Mouse (Mus musculus): ENCODE measurements around the gene Edem3. TPM values are rescaled to one million over a fixed set of nuclear protein-coding genes. Genes with fewer than 3 reads are reported as not detected.

The Edem3 gene
- polyA plus RNA-seq, 1 experiment = 5.7 TPM

DNA sequence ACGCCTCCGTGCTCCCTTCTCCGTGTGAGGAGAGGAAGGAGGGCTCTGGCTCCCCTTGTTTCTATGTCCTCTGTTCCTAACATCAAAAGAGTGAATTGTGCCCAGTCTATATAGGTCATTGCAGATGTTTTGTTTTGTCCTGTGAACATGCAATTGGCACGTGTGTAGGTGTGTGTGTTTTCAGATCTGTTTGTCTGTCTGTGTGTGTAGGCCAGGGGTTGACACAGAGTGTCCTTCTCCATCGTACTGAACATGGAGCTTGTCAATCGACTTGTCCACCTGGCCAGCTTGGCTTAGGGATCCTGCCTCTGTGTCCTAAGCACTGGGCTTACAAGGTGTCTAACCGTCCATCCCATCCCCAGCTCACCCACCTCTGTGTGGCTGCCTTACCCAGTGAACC lies 44.1 kb upstream of the Edem3 start:
- TF ChIP-seq POLR2A (IDR thresholded peaks at IDR 0.05; ENCODE audit: control insufficient read depth, extremely low read depth, insufficient read depth, low read length, poor library complexity) (no peak), CTCF (IDR thresholded peaks at IDR 0.05; ENCODE audit: borderline replicate concordance, control insufficient read depth, extremely low read depth, insufficient read depth, low read length, poor library complexity) (no peak)
- no peak overlapping the region for H3K27ac ChIP-seq (ENCODE audit: control insufficient read depth, insufficient read depth, low read length)
- no peak for DNase-seq
- no peak overlapping the region for H3K4me3 ChIP-seq (ENCODE audit: control insufficient read depth, insufficient read depth, low read length)
- no peaks in the 10 kb centered on the region for H3K36me3 ChIP-seq (ENCODE audit: control insufficient read depth, insufficient read depth, low read length)
- H3K4me1 ChIP-seq (replicated peaks; ENCODE audit: control insufficient read depth, insufficient read depth, low read length) = no peaks in the 10 kb centered on the region
- 94% methylated on average over 7 of the region's 7 CpGs for WGBS
- H3K27me3 ChIP-seq (ENCODE audit: control insufficient read depth, insufficient read depth, low read length) = no peaks in the 10 kb centered on the region

DNA sequence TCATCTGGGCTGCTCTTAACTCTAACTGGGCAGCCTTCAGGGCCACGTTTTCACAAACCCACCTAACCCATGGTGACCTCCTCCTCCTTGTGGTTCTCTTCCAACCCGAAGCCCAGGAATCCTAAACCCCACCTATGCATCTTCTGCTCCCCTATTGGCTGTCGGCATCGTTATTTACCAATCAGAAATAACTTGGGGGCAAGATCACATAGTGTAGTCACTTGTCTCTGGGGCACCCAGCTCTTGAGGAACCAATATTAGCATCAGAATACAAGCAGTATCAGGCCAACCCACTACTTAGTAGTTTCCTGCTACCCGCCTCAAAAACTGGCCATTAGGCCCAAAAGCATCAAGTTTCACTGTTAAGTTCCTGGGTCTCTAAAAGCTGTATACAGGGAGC lies 42.5 kb upstream of the Edem3 start:
- no peak overlapping the region for H3K27ac ChIP-seq (ENCODE audit: control insufficient read depth, insufficient read depth, low read length)
- H3K36me3 ChIP-seq (ENCODE audit: control insufficient read depth, insufficient read depth, low read length) = no peaks in the 10 kb centered on the region
- no peak for DNase-seq
- H3K27me3 ChIP-seq (ENCODE audit: control insufficient read depth, insufficient read depth, low read length) = no peaks in the 10 kb centered on the region
- 93% methylated on average over 5 of the region's 5 CpGs for WGBS
- H3K4me1 ChIP-seq (replicated peaks; ENCODE audit: control insufficient read depth, insufficient read depth, low read length) = no peaks in the 10 kb centered on the region
- TF ChIP-seq POLR2A (IDR thresholded peaks at IDR 0.05; ENCODE audit: control insufficient read depth, extremely low read depth, insufficient read depth, low read length, poor library complexity) (no peak), CTCF (IDR thresholded peaks at IDR 0.05; ENCODE audit: borderline replicate concordance, control insufficient read depth, extremely low read depth, insufficient read depth, low read length, poor library complexity) (no peak)
- H3K4me3 ChIP-seq (ENCODE audit: control insufficient read depth, insufficient read depth, low read length) = no peak overlapping the region

DNA sequence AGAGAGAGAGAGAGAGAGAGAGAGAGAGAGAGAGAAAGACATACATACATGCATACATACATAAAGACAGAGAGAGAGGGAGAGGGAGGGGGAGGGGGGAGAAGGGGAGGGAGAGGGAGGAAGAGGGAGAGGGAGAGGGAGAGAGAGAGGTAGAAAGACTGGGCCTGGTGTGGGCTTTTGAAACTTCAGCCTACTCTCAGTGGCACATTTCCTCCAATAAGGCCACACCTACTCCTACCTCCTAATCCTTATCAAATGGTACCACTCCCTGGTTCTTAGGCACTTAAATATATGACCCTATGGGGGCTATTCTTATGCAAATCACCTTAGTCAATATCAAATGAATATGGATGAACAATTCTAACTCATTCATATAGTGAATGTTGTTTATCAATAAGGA lies 41.5 kb upstream of the Edem3 start:
- no peak overlapping the region for H3K4me3 ChIP-seq (ENCODE audit: control insufficient read depth, insufficient read depth, low read length)
- TF ChIP-seq CTCF (IDR thresholded peaks at IDR 0.05; ENCODE audit: borderline replicate concordance, control insufficient read depth, extremely low read depth, insufficient read depth, low read length, poor library complexity) (no peak), POLR2A (IDR thresholded peaks at IDR 0.05; ENCODE audit: control insufficient read depth, extremely low read depth, insufficient read depth, low read length, poor library complexity) (no peak)
- H3K4me1 ChIP-seq (replicated peaks; ENCODE audit: control insufficient read depth, insufficient read depth, low read length) = no peaks in the 10 kb centered on the region
- no peak overlapping the region for H3K27ac ChIP-seq (ENCODE audit: control insufficient read depth, insufficient read depth, low read length)
- no peaks in the 10 kb centered on the region for H3K36me3 ChIP-seq (ENCODE audit: control insufficient read depth, insufficient read depth, low read length)
- H3K27me3 ChIP-seq (ENCODE audit: control insufficient read depth, insufficient read depth, low read length) = no peaks in the 10 kb centered on the region
- DNase-seq = no peak

DNA sequence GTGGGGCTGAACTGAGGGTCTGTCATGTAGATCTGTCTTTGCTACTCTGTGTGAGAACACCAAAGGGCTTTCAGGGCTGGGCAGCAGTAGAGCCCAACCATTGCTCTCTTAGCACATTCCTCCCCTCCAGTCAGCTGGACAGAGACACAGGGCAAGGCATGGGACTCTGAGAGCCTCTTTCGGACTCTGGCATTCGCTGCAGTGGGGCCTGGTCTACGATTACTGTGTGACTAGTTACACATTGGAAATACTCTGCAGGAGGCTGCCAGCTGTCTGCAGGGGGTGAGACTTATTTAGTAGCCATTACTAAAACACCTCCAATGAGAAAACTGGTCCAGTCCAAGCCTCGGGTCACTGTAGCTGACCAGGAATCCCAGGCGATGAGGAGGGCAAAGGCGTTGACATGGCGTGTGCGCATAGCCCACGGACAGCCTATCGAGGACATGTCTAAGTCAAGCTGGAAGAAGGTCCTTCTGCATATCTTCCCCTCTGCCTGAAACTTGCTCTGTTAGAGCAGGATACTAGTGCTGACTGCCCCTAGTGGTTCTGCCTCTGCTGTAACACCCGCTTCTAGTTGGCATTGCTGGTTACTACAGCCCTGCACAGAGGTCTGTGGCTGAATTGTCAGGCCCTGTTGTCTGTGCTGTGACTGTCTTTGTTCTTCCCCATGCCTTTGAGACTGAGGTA lies 39.0 kb upstream of the Edem3 start:
- Histone ChIP-seq H3K36me3 (ENCODE audit: control insufficient read depth, insufficient read depth, low read length) (no peaks in the 10 kb centered on the region), H3K27me3 (ENCODE audit: control insufficient read depth, insufficient read depth, low read length) (no peaks in the 10 kb centered on the region), H3K4me1 (replicated peaks; ENCODE audit: control insufficient read depth, insufficient read depth, low read length) (no peaks in the 10 kb centered on the region), H3K4me3 (ENCODE audit: control insufficient read depth, insufficient read depth, low read length) (no peak overlapping the region), H3K27ac (ENCODE audit: control insufficient read depth, insufficient read depth, low read length) (no peak overlapping the region)
- no peak for DNase-seq
- TF ChIP-seq CTCF (IDR thresholded peaks at IDR 0.05; ENCODE audit: borderline replicate concordance, control insufficient read depth, extremely low read depth, insufficient read depth, low read length, poor library complexity) (no peak), POLR2A (IDR thresholded peaks at IDR 0.05; ENCODE audit: control insufficient read depth, extremely low read depth, insufficient read depth, low read length, poor library complexity) (no peak)
- 96% methylated on average over 11 of the region's 11 CpGs for WGBS

DNA sequence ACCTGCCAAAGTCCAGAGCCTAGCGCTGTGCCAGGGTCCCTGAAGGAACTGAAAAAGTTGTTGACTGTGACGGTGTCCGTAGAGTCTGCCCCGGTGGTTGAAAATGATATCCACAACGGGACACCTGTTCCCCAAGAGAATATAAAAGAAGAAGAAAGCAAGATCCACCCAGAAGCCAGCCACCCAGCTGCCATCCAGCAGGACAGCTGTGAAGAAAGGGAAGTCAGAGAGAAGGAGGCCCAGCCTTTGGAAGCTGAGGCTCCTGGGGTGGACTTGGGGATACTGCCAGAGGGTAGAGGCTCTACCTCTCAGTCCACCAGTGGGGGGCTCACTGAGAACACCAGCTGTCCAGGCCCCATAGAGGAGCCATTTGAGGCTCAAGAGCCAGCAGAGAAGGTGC lies 37.5 kb upstream of the Edem3 start:
- no peak for TF ChIP-seq POLR2A (IDR thresholded peaks at IDR 0.05; ENCODE audit: control insufficient read depth, extremely low read depth, insufficient read depth, low read length, poor library complexity)
- TF ChIP-seq CTCF (IDR thresholded peaks at IDR 0.05; ENCODE audit: borderline replicate concordance, control insufficient read depth, extremely low read depth, insufficient read depth, low read length, poor library complexity) = no peak
- Histone ChIP-seq H3K27ac (ENCODE audit: control insufficient read depth, insufficient read depth, low read length) (no peak overlapping the region), H3K4me3 (ENCODE audit: control insufficient read depth, insufficient read depth, low read length) (no peak overlapping the region), H3K27me3 (ENCODE audit: control insufficient read depth, insufficient read depth, low read length) (no peaks in the 10 kb centered on the region), H3K36me3 (ENCODE audit: control insufficient read depth, insufficient read depth, low read length) (no peaks in the 10 kb centered on the region), H3K4me1 (replicated peaks; ENCODE audit: control insufficient read depth, insufficient read depth, low read length) (no peaks in the 10 kb centered on the region)
- no peak for DNase-seq
- WGBS = 81% methylated on average over 5 of the region's 5 CpGs

DNA sequence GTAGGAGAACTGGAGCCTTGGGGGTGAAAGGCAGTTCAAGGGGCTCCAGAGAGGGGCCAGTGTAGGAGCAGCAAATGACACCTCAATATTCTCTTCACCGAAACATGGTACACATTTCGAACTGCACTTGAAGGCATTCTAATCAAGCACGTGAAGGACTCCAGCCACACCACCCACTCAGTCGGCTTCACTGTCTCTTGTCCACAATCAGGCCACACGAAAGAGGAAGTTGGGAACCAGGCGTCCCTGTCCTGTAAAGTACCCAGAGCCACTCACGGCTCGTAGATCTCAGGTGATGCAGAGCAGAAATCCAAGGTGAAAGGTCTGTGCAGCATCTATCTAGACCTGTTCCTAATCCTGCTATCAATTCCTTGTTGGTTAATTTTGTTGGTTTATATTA lies 36.6 kb upstream of the Edem3 start:
- Histone ChIP-seq H3K27me3 (ENCODE audit: control insufficient read depth, insufficient read depth, low read length) (no peaks in the 10 kb centered on the region), H3K4me1 (replicated peaks; ENCODE audit: control insufficient read depth, insufficient read depth, low read length) (no peaks in the 10 kb centered on the region; the same call in 1 of the 2 replicates), H3K4me3 (ENCODE audit: control insufficient read depth, insufficient read depth, low read length) (no peak overlapping the region), H3K27ac (ENCODE audit: control insufficient read depth, insufficient read depth, low read length) (no peak overlapping the region), H3K36me3 (ENCODE audit: control insufficient read depth, insufficient read depth, low read length) (no peaks in the 10 kb centered on the region)
- DNase-seq = no peak
- WGBS = 55% methylated on average over 8 of the region's 8 CpGs
- TF ChIP-seq POLR2A (IDR thresholded peaks at IDR 0.05; ENCODE audit: control insufficient read depth, extremely low read depth, insufficient read depth, low read length, poor library complexity) (no peak), CTCF (IDR thresholded peaks at IDR 0.05; ENCODE audit: borderline replicate concordance, control insufficient read depth, extremely low read depth, insufficient read depth, low read length, poor library complexity) (no peak)

DNA sequence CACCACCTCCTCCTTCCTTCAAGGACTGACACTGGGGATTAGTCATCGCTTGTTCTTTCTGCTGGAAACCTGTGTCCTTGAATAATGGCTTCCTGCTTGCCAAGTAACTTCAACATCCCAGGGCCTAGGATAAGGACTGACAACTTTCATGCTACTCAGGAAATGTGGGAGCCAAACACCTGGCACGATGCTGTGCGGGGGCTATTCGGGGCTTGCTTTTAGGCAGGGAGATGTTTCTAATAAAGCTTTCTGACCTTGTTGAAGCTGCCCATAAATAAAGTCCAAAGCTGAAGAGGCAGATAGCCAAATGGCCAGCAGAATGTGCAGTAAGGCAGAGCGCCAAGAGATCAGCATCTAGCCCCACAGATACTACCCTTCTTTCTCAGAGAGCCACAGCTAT lies 35.3 kb upstream of the Edem3 start:
- DNase-seq = no peak
- Histone ChIP-seq H3K27ac (ENCODE audit: control insufficient read depth, insufficient read depth, low read length) (no peak overlapping the region), H3K36me3 (ENCODE audit: control insufficient read depth, insufficient read depth, low read length) (no peaks in the 10 kb centered on the region), H3K4me3 (ENCODE audit: control insufficient read depth, insufficient read depth, low read length) (no peak overlapping the region), H3K4me1 (replicated peaks; ENCODE audit: control insufficient read depth, insufficient read depth, low read length) (peaks cover 1% of the 10 kb centered on the region; the same call in 1 of the 2 replicates), H3K27me3 (ENCODE audit: control insufficient read depth, insufficient read depth, low read length) (no peaks in the 10 kb centered on the region)
- WGBS = 98% methylated on average over 5 of the region's 5 CpGs
- no peak for TF ChIP-seq POLR2A (IDR thresholded peaks at IDR 0.05; ENCODE audit: control insufficient read depth, extremely low read depth, insufficient read depth, low read length, poor library complexity)
- TF ChIP-seq CTCF (IDR thresholded peaks at IDR 0.05; ENCODE audit: borderline replicate concordance, control insufficient read depth, extremely low read depth, insufficient read depth, low read length, poor library complexity) = no peak

Measured in thymus, adult 2 months (tissue).